Mouse (Mus musculus): ENCODE results near the gene Plekhn1.

DNA sequence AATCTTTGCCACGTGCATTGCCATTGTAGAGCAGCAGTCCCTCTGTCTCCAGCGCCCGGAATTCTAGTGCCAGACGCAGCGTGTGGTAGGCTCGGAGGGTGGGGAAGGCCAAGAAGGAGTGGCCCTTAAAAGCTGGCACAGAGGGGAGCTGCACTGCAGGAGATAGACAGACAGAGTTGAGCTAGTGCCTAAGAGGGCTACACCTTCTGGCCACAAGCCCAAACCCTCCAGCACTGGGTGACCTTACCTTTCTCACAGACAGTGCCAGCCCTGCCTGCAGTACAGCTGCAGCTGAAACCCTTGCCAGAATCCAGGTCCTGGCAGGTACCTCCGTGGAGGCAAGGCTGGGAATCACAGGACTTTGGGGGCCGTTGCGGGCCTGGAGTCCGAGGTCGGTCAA lies 62.8 kb downstream of the Plekhn1 start:
- no peak for TF ChIP-seq POLR2A (IDR thresholded peaks at IDR 0.05; ENCODE audit: control insufficient read depth in 1 of 2, insufficient read depth in 1 of 2, low read depth in 1 of 2, low read length in 2 of 2, poor library complexity in 1 of 2)
- no peak for TF ChIP-seq TCF12 (IDR thresholded peaks at IDR 0.05; ENCODE audit: low read depth, low read length)
- no peak for TF ChIP-seq ZMIZ1 (IDR thresholded peaks at IDR 0.05; ENCODE audit: low read depth, low read length)
- no peak for TF ChIP-seq MAZ (IDR thresholded peaks at IDR 0.05; ENCODE audit: low read depth, low read length)
- TF ChIP-seq BHLHE40 (IDR thresholded peaks at IDR 0.05; ENCODE audit: borderline replicate concordance, low read depth, low read length) = no peak
- no peak for TF ChIP-seq MYB (IDR thresholded peaks at IDR 0.05; ENCODE audit: low read depth, low read length)
- TF ChIP-seq SIN3A (IDR thresholded peaks at IDR 0.05; ENCODE audit: low read length) = no peak
- no peak for TF ChIP-seq UBTF (IDR thresholded peaks at IDR 0.05; ENCODE audit: borderline replicate concordance, insufficient read depth, low read depth, low read length)
- TF ChIP-seq CTCF (IDR thresholded peaks at IDR 0.05 in 2 of 3, conservative IDR thresholded peaks at IDR 0.05 in 1 of 3; ENCODE audit: control insufficient read depth in 1 of 3, insufficient read depth in 1 of 3, low read depth in 2 of 3, low read length in 3 of 3, poor library complexity in 1 of 3, severe bottlenecking in 1 of 3) = no peak
- no peak for TF ChIP-seq CHD1 (IDR thresholded peaks at IDR 0.05; ENCODE audit: low read depth, low read length)
- TF ChIP-seq ZC3H11A (IDR thresholded peaks at IDR 0.05; ENCODE audit: low read depth, low read length) = no peak

Data from MEL (cell line).